Mouse (Mus musculus): ENCODE results near the gene Ahsg. TPM values are rescaled to one million over a fixed set of nuclear protein-coding genes. Genes with fewer than 3 reads are reported as not detected.
A peak's percentile ranks its signal among the peaks of the same experiment; 100 is the strongest.

The Ahsg gene
- polyA plus RNA-seq, 1 experiment from 2014 or later = 0.28 TPM

DNA sequence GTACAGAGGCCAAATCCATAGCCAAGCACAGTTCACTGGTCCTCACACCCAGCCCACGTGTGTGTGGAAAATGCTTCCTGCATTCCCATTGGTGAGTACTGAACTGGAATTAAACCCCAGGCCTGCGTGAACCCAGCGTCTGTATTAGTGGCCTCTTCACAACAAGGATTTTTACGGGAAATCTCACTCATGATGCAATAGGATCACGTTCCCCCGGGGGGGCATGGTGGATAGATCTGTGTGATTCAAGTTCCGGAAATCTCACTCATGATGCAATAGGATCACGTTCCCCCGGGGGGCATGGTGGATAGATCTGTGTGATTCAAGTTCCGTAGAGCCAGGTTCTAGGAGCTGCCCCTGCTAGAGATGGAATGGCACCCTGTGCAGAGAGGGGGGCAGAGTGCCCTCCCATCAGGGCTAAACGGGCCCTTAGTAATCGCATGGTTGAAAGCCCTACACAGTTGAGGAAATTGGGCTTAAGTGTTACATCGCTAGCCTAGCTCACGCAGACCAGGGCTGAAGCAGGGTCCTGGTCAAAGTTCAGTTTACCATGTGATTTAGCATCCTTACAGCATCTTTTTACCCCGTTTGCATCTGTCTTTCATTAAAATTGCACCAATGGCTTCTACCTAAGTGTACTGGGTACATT is 27.7 kb downstream of the Ahsg start:
- Histone ChIP-seq H3K4me1 (ENCODE audit: insufficient read depth) (no peaks in the 10 kb centered on the region), H3K9me3 (ENCODE audit: low read depth, low read length) (no peaks in the 10 kb centered on the region), H3K9ac (no peak overlapping the region), H3K4me3 (ENCODE audit: low read depth, low read length) (no peak overlapping the region), H3K27me3 (ENCODE audit: insufficient read depth, low read length) (no peaks in the 10 kb centered on the region), H3K36me3 (ENCODE audit: insufficient read depth) (no peaks in the 10 kb centered on the region), H3K27ac (ENCODE audit: low read depth) (no peak overlapping the region), H3K4me2 (no peak overlapping the region)
- no peak for TF ChIP-seq CTCF (IDR thresholded peaks at IDR 0.05; ENCODE audit: low read depth)
- ATAC-seq (ENCODE audit: insufficient read depth) = no peak
- WGBS = 76% methylated on average over 15 of the region's 15 CpGs
- no peak for DNase-seq

DNA sequence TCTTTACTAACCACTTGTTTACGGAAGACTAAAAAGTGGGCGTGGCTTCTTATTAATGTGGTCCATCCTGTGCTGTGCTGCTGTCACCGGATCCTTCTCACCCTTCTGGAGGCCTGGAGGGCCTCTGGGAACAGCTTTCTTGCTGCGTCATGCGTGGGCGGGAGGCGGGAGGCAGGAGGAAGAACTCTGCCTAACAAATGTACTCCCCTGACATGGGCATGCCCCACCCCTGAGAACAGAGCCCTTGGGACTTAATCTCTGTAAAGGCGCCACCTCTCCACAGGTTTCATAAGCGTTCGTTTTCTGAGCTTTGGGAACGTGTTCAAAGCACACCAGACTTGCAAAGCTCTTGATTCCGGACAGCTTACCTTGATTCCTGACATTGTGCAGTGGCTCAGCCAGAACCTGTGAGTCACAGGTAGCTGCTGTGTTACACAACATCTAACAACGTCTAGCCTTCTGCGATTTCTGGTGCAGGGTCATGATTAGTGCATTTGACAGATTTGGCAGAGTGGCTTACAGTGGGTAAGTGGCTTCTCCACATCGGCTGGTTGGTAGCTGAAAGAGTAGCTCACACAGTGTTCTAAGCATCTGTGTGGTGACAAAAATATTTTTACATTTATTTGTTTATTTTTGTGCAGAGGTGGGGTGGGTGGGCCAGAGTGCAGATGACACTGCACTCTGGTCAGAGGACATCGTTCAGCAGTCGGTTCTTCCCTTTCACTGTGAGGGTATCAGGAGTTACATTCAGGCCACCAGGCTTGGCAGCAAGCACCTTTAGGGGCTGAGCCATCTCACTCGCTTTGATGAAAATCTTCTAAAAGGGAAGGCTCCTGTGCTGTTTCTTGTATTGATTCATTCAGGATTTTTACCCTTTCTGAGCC is 29.1 kb downstream of the Ahsg start:
- Histone ChIP-seq H3K9me3 (ENCODE audit: low read depth, low read length) (no peaks in the 10 kb centered on the region), H3K4me3 (ENCODE audit: low read depth, low read length) (no peak overlapping the region), H3K27ac (ENCODE audit: low read depth) (no peak overlapping the region), H3K9ac (no peak overlapping the region), H3K36me3 (ENCODE audit: insufficient read depth) (no peaks in the 10 kb centered on the region), H3K4me2 (no peak overlapping the region), H3K4me1 (ENCODE audit: insufficient read depth) (no peaks in the 10 kb centered on the region), H3K27me3 (ENCODE audit: insufficient read depth, low read length) (no peaks in the 10 kb centered on the region)
- 38% methylated on average over 18 of the region's 18 CpGs for WGBS
- TF ChIP-seq CTCF (IDR thresholded peaks at IDR 0.05; ENCODE audit: low read depth) = no peak
- ATAC-seq (ENCODE audit: insufficient read depth) (peak; percentile 76; the same call in 1 of the 2 replicates), DNase-seq (peak; percentile 70)

DNA sequence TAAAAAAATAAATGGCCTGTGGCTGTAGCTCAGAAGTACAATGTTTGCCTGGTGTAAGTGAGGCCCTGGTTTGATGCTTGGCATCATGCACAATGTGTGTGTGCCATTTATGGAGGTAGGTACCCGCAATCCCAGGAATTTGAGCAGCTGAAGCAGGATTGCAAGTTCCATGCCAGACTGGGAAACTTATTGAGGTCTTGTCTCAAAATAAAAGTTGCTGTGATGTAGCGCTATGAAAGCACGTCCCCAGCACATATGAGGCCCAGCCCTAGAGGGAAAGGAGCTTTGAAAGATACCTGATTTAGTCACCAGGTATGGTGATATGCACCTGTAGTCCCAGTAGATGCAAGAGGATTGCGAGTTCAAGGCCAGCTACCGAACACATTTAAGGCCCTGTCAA is 30.7 kb downstream of the Ahsg start:
- no peaks in the 10 kb centered on the region for H3K27me3 ChIP-seq (ENCODE audit: insufficient read depth, low read length)
- WGBS = 90% methylated on average over 5 of the region's 5 CpGs
- no peak for TF ChIP-seq CTCF (IDR thresholded peaks at IDR 0.05; ENCODE audit: low read depth)

DNA sequence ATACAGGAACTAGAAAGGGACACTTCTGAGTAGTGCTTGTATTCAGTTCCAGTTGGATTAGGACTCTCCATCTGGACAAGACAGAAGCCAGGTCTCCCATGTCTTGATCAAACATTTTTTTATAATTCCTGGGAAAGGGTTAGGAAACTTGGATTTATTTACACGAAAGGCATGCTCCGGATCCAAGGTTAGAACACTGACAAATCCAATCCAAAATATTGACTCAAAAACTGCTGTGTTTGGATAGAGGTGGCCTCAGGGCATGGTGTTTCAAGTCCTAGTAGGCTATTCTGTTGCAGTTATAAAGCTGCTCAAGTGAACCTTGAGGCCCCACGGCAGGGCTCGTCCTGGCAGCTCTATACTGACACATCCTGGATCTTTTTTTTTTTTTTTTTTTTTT is 31.4 kb downstream of the Ahsg start:
- DNase-seq = no peak
- Histone ChIP-seq H3K36me3 (ENCODE audit: insufficient read depth) (no peaks in the 10 kb centered on the region), H3K27ac (ENCODE audit: low read depth) (no peak overlapping the region), H3K4me1 (ENCODE audit: insufficient read depth) (no peaks in the 10 kb centered on the region), H3K9me3 (ENCODE audit: low read depth, low read length) (no peaks in the 10 kb centered on the region), H3K4me2 (no peak overlapping the region), H3K9ac (no peak overlapping the region), H3K4me3 (ENCODE audit: low read depth, low read length) (no peak overlapping the region), H3K27me3 (ENCODE audit: insufficient read depth, low read length) (no peaks in the 10 kb centered on the region)
- no peak for TF ChIP-seq CTCF (IDR thresholded peaks at IDR 0.05; ENCODE audit: low read depth)
- no peak for ATAC-seq (ENCODE audit: insufficient read depth)
- 71% methylated on average over 4 of the region's 4 CpGs for WGBS

More for the DNA sequence above, 30.7 kb downstream of the Ahsg start:
- Histone ChIP-seq H3K4me3 (ENCODE audit: low read depth, low read length) (no peak overlapping the region), H3K27ac (ENCODE audit: low read depth) (no peak overlapping the region), H3K4me1 (ENCODE audit: insufficient read depth) (no peaks in the 10 kb centered on the region), H3K36me3 (ENCODE audit: insufficient read depth) (no peaks in the 10 kb centered on the region), H3K4me2 (no peak overlapping the region), H3K9ac (no peak overlapping the region), H3K9me3 (ENCODE audit: low read depth, low read length) (no peaks in the 10 kb centered on the region)
- DNase-seq = no peak
- ATAC-seq (ENCODE audit: insufficient read depth) = no peak

DNA sequence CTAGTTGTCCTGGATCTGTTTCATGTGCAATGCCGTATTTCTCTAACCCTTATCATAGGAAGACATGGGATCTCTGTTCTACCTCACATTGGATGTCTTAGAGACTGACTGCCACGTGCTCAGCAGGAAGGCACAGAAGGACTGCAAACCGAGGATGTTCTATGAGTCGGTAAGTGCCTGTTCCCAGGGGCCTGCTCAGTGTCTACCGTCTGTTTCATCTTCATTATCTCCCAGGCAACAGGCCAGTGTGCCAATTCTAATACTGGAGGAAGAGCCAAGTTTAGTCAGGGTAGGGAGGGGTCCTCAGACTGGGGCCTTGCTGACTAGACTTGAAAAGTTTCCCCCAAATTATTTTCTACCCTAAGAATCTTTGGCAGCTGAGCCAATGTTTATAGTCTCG is 38.5 kb downstream of the Ahsg start:
- H3K36me3 ChIP-seq (ENCODE audit: insufficient read depth) = no peaks in the 10 kb centered on the region
- H3K4me3 ChIP-seq (ENCODE audit: low read depth, low read length) = no peak overlapping the region
- WGBS = 58% methylated on average over 6 of the region's 6 CpGs
- no peak overlapping the region for H3K4me2 ChIP-seq
- TF ChIP-seq CTCF (IDR thresholded peaks at IDR 0.05; ENCODE audit: low read depth) = no peak
- H3K9ac ChIP-seq = no peak overlapping the region
- no peak for ATAC-seq (ENCODE audit: insufficient read depth)
- no peaks in the 10 kb centered on the region for H3K9me3 ChIP-seq (ENCODE audit: low read depth, low read length)
- H3K27ac ChIP-seq (ENCODE audit: low read depth) = no peak overlapping the region
- no peaks in the 10 kb centered on the region for H3K27me3 ChIP-seq (ENCODE audit: insufficient read depth, low read length)
- DNase-seq = no peak
- H3K4me1 ChIP-seq (ENCODE audit: insufficient read depth) = no peaks in the 10 kb centered on the region

DNA sequence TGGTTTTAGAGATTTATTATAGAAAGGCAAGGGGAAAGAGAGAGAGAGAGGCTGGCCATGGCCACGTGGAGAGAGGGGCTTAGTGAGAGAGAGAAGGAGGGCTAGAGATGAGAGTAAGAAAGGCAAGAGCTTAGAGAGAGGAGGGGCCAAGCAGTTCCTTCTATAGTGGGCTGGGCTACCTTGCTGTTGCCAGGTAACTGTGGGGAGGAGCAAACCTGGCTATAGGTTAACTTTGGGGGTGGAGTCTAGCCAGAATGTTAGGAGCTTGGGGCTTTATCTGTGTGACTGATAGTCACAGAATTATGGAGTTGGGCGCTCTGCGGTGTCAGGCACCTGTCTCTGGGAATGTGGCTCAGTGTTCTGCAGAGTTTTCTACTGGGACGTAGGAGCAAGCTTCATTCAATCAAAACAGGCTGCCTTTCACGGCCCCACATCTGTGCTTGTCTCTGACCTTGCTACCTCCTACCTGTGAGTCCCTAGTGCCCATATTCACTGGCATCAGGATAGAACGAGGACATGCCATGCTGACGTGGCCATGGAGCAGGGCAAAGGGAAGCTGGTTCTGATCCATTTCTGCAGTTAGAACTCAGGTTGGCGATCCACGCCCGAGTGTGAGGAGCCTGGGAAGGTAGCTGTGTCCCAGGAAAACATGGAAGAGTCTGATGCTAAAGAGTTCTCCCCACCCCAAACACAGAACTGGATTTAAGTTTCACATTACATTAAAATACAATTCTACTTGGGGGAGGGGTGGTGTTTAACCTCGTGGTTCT is 40.5 kb downstream of the Ahsg start:
- no peak overlapping the region for H3K27ac ChIP-seq (ENCODE audit: low read depth)
- H3K9me3 ChIP-seq (ENCODE audit: low read depth, low read length) = no peaks in the 10 kb centered on the region
- DNase-seq (no peak), ATAC-seq (ENCODE audit: insufficient read depth) (no peak)
- no peak for TF ChIP-seq CTCF (IDR thresholded peaks at IDR 0.05; ENCODE audit: low read depth)
- no peaks in the 10 kb centered on the region for H3K27me3 ChIP-seq (ENCODE audit: insufficient read depth, low read length)
- no peak overlapping the region for H3K4me3 ChIP-seq (ENCODE audit: low read depth, low read length)
- no peak overlapping the region for H3K9ac ChIP-seq
- H3K36me3 ChIP-seq (ENCODE audit: insufficient read depth) = no peaks in the 10 kb centered on the region
- no peaks in the 10 kb centered on the region for H3K4me1 ChIP-seq (ENCODE audit: insufficient read depth)
- 82% methylated on average over 11 of the region's 11 CpGs for WGBS
- no peak overlapping the region for H3K4me2 ChIP-seq

DNA sequence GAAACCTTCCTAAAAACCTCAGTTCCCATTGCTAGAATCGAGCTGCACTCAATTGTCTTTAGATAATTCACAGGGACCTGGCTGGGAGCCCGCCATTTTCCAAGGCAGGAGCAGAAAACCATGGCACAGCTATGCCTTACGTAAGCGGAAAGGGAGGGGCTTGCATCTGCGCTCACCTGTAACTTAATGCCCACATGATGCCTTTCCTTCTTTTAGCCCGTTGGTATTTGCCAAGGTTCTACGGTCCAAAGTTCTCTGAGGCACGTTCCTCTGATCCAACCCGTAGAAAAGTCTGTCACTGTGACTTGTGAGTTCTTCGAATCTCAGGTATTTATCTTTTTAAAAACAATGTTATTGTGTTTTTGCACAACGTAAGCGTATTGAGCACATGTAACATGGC is 46.6 kb downstream of the Ahsg start:
- Histone ChIP-seq H3K9me3 (ENCODE audit: low read depth, low read length) (no peaks in the 10 kb centered on the region), H3K27ac (ENCODE audit: low read depth) (no peak overlapping the region), H3K4me3 (ENCODE audit: low read depth, low read length) (no peak overlapping the region), H3K27me3 (ENCODE audit: insufficient read depth, low read length) (no peaks in the 10 kb centered on the region), H3K9ac (no peak overlapping the region), H3K36me3 (ENCODE audit: insufficient read depth) (no peaks in the 10 kb centered on the region), H3K4me2 (no peak overlapping the region), H3K4me1 (ENCODE audit: insufficient read depth) (no peaks in the 10 kb centered on the region)
- no peak for TF ChIP-seq CTCF (IDR thresholded peaks at IDR 0.05; ENCODE audit: low read depth)
- ATAC-seq (ENCODE audit: insufficient read depth) = no peak
- no peak for DNase-seq
- 89% methylated on average over 12 of the region's 12 CpGs for WGBS
